Mouse (Mus musculus) kidney, postnatal 14 days (tissue): ENCODE data around the gene Cnpy2.
A peak's percentile ranks its signal among the peaks of the same experiment; 100 is the strongest.

Experiments used
- DNase-seq: peaks from one replicate; pipeline ENCODE4 v3.0.0; 2022; ENCODE audit warnings: mixed read lengths

Cnpy2 gene

DNA sequence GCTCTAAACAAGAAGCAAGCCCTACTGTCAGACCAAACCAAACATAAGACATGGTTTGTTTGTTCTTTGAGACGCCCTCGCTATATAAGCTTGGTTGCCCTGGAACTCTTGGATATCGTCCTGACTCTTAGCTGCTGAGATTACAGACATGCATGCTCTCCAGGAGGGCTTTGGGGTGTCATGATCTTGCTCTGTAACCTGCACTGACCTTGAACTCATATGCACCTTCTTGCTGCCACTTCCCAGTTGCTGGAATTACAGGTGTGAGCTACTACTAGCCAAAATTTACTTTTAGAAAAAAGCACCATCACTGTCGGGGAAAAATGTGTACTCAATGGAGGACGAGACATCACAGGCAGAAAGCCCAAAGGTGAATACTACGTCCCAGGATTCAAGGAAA lies 47.3 kb downstream of the Cnpy2 start:
- DNase-seq: no peak

DNA sequence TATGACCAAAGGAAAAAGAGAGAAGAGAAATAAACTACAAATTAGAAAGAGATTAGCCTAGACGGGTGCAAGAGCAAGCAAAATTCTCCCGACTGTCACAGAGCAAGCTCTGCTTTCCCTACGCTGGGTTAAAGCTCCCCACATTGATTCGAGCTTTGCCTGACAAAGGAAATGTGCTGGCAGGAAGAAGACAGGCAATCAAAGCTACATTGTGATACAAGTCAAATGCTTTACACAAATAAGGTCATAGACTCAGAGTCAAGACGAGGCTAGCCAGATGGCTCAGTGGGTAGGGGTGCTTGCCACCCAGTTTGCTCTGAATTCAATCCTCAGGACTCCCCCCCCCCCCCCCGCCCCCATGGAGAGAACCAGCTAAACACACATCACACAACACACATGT lies 47.8 kb downstream of the Cnpy2 start:
- DNase-seq: no peak

DNA sequence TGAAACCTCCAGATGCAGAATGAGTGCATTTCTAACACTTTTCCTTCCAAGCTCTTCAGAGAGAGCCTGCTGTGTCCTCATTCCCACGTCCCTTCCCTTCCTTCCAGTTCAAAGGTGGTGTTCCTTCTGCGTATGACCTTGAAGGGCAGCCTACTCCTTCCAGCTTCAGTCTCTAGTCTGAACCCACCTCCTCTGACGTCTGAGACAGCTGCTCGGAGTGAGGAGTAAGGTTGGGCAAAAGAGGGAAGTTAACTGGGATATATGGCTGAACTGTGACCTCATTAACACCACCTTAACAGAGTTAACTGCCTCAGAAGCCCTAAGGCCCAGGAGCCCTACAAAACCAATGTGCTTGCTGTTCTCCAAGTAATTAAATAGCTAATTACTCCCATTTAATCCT lies 48.3 kb downstream of the Cnpy2 start:
- DNase-seq: peak; percentile 18

- no peak for DNase-seq
Measured at GRCm38 (mm10) chr10:128372142-128372541, 49.9 kb downstream of the Cnpy2 start.

GRCm38 (mm10) chr10:128372989-128373748 lies 50.9 kb downstream of the Cnpy2 start:
- DNase-seq: no peak

- no peak for DNase-seq
Measured at GRCm38 (mm10) chr10:128374393-128374792, 52.1 kb downstream of the Cnpy2 start.

GRCm38 (mm10) chr10:128376099-128376454 lies 53.8 kb downstream of the Cnpy2 start:
- DNase-seq: no peak

DNA sequence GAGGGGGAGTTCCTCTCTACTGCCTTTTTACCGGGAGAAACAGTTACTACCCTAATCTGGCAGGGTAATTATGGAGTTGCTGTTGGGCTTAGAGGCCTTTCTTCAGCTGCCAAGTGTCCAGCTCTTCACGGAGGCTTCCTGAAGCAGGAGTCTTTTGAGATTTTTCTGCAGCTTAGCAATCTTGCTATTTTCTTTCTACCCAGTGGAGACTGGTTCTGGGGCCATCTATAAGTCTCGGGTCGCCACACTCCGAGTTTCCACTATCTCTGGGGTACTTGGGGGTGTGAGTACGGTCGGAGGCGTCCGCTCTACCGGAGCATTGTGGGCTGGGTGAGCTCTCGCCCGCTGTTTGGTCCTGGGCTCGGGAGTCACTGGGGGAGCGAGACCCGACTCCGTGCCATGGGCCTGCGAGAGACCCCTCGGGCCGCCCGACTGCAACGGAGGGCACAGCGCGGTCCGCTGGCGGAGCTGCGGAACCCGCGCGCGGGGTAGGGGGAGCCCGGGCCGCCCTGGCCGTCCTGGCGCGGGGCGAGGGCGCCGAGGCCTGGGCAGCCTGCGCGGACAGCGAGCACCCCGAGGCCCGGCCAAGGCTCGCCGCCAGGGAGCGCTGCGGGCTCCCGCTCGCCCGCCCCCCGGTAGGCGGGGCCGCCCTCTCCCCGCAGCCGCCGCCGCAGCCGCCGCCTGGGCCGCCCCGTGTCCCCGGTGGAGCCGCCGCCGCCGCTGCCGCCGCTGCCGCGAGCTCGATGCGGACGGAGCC lies 54.4 kb downstream of the Cnpy2 start, which contains the start of gene Ankrd52:
Gene Ankrd52 (plus strand): TSS at position 661 of the 757 bp plus-strand sequence.
- peak; percentile 94 for DNase-seq
